Mouse (Mus musculus): ENCODE measurements around the gene Unc13c. TPM values are rescaled to one million over a fixed set of nuclear protein-coding genes. Genes with fewer than 3 reads are reported as not detected.

The Unc13c gene
- total and polyA plus RNA-seq, 3 experiments, result 0.11 to 1.6 (median 0.43) TPM

GRCm38 (mm10) chr9:73882393-73882919 lies 86.3 kb downstream of the Unc13c start:
- no peak for DNase-seq

- DNase-seq, result no peak
Observed at GRCm38 (mm10) chr9:73867410-73868067, 101.2 kb downstream of the Unc13c start.

GRCm38 (mm10) chr9:73866666-73867065 lies 102.1 kb downstream of the Unc13c start:
- DNase-seq, result no peak

GRCm38 (mm10) chr9:73859469-73859868 lies 109.3 kb downstream of the Unc13c start:
- DNase-seq, result no peak

GRCm38 (mm10) chr9:73854281-73854680 lies 114.5 kb downstream of the Unc13c start:
- DNase-seq, result no peak

- no peak for DNase-seq
Observed at GRCm38 (mm10) chr9:73806681-73807080, 162.1 kb downstream of the Unc13c start.

- no peak for DNase-seq
Observed at GRCm38 (mm10) chr9:73774616-73775015, 194.2 kb downstream of the Unc13c start.

GRCm38 (mm10) chr9:73755185-73755584 lies 213.6 kb downstream of the Unc13c start:
- no peak for DNase-seq

GRCm38 (mm10) chr9:73753480-73753879 lies 215.3 kb downstream of the Unc13c start:
- DNase-seq, result no peak

GRCm38 (mm10) chr9:73751344-73751743 lies 217.4 kb downstream of the Unc13c start:
- DNase-seq, result no peak

GRCm38 (mm10) chr9:73734446-73734845 lies 234.3 kb downstream of the Unc13c start:
- no peak for DNase-seq

- DNase-seq, result no peak
Observed at GRCm38 (mm10) chr9:73725717-73726662, 242.8 kb downstream of the Unc13c start.

- DNase-seq, result no peak
Observed at GRCm38 (mm10) chr9:73724776-73725175, 244.0 kb downstream of the Unc13c start.

GRCm38 (mm10) chr9:73713508-73713907 lies 255.3 kb downstream of the Unc13c start:
- no peak for DNase-seq

GRCm38 (mm10) chr9:73697103-73697502 lies 271.7 kb downstream of the Unc13c start:
- no peak for DNase-seq

GRCm38 (mm10) chr9:73681580-73681979 lies 287.2 kb downstream of the Unc13c start:
- DNase-seq, result no peak

- no peak for DNase-seq
Observed at GRCm38 (mm10) chr9:73680545-73681495, 287.9 kb downstream of the Unc13c start.

GRCm38 (mm10) chr9:73671656-73672212 lies 297.0 kb downstream of the Unc13c start:
- DNase-seq, result peak; percentile 48

GRCm38 (mm10) chr9:73670040-73670439 lies 298.7 kb downstream of the Unc13c start:
- DNase-seq, result no peak

GRCm38 (mm10) chr9:73662839-73663238 lies 305.9 kb downstream of the Unc13c start:
- no peak for DNase-seq

- no peak for DNase-seq
Observed at GRCm38 (mm10) chr9:73649088-73649487, 319.7 kb downstream of the Unc13c start.

Measured in adrenal gland, adult 2 months (tissue).